Mouse (Mus musculus) A20 (cell line): ENCODE data around the gene Cald1.
A peak's percentile ranks its signal among the peaks of the same experiment; 100 is the strongest.

Experiments
- DNase-seq: peaks from one replicate; pipeline ENCODE4 v3.0.0-alpha.2; 2011; ENCODE audit warnings: low read depth, low spot score

The Cald1 gene

GRCm38 (mm10) chr6:34664749-34665148 lies 66.4 kb downstream of the Cald1 start:
- DNase-seq = no peak

GRCm38 (mm10) chr6:34668739-34669254 lies 70.5 kb downstream of the Cald1 start:
- no peak for DNase-seq

GRCm38 (mm10) chr6:34671355-34671754 lies 73.1 kb downstream of the Cald1 start:
- no peak for DNase-seq

GRCm38 (mm10) chr6:34674416-34674815 lies 76.1 kb downstream of the Cald1 start:
- DNase-seq = no peak

GRCm38 (mm10) chr6:34674897-34675296 lies 76.6 kb downstream of the Cald1 start:
- no peak for DNase-seq

- peak; percentile 11 for DNase-seq
Observed at GRCm38 (mm10) chr6:34682126-34682525, 83.8 kb downstream of the Cald1 start.

GRCm38 (mm10) chr6:34684886-34685285 lies 86.6 kb downstream of the Cald1 start:
- no peak for DNase-seq

- no peak for DNase-seq
Observed at GRCm38 (mm10) chr6:34688971-34689370, 90.7 kb downstream of the Cald1 start.

- DNase-seq = no peak
Observed at GRCm38 (mm10) chr6:34691416-34691815, 93.1 kb downstream of the Cald1 start.

- DNase-seq = no peak
Observed at GRCm38 (mm10) chr6:34694096-34694495, 95.8 kb downstream of the Cald1 start.

GRCm38 (mm10) chr6:34703421-34704120 lies 105.3 kb downstream of the Cald1 start:
- DNase-seq = no peak

- no peak for DNase-seq
Observed at GRCm38 (mm10) chr6:34707521-34707920, 109.2 kb downstream of the Cald1 start.

GRCm38 (mm10) chr6:34708650-34709265 lies 110.5 kb downstream of the Cald1 start:
- DNase-seq = no peak

GRCm38 (mm10) chr6:34709289-34709688 lies 111.0 kb downstream of the Cald1 start:
- DNase-seq = no peak

- no peak for DNase-seq
Observed at GRCm38 (mm10) chr6:34709946-34710682, 111.8 kb downstream of the Cald1 start.

GRCm38 (mm10) chr6:34710848-34711247 lies 112.5 kb downstream of the Cald1 start:
- no peak for DNase-seq

- DNase-seq = no peak
Observed at GRCm38 (mm10) chr6:34711620-34712019, 113.3 kb downstream of the Cald1 start.

- DNase-seq = no peak
Observed at GRCm38 (mm10) chr6:34713169-34713568, 114.9 kb downstream of the Cald1 start.

GRCm38 (mm10) chr6:34713777-34714176 lies 115.5 kb downstream of the Cald1 start:
- no peak for DNase-seq

GRCm38 (mm10) chr6:34714612-34715011 lies 116.3 kb downstream of the Cald1 start:
- no peak for DNase-seq

GRCm38 (mm10) chr6:34716206-34716887 lies 118.0 kb downstream of the Cald1 start:
- no peak for DNase-seq
